Mouse (Mus musculus) left cerebral cortex, postnatal 10 days (tissue): ENCODE data around the gene Kcnj14. TPM values are rescaled to one million over a fixed set of nuclear protein-coding genes. Genes with fewer than 3 reads are reported as not detected.
A peak's percentile ranks its signal among the peaks of the same experiment; 100 is the strongest.

Experiments
- DNase-seq, 2 experiments: peaks; one replicate each; pipeline ENCODE4 v3.0.0; 2021 to 2022; ENCODE audit warnings: low spot score in 2 of 2, mixed read lengths in 1 of 2; ENCODE audit errors: extremely low spot score in 1 of 2
- intact Hi-C: fragments of 180-260 bp; cut with DNase I; formaldehyde crosslinking; loops from one replicate; pipeline ENCODE4 v1.15.1; 2025
- total RNA-seq, 2 experiments: library from RNA; stranded (reverse); gene quantifications; 2 replicates each; pipeline ENCODE4 v1.2.3; 2021

The Kcnj14 gene
- total RNA-seq, 2 experiments from 2014 or later, result 1.6 to 1.8 TPM

DNA sequence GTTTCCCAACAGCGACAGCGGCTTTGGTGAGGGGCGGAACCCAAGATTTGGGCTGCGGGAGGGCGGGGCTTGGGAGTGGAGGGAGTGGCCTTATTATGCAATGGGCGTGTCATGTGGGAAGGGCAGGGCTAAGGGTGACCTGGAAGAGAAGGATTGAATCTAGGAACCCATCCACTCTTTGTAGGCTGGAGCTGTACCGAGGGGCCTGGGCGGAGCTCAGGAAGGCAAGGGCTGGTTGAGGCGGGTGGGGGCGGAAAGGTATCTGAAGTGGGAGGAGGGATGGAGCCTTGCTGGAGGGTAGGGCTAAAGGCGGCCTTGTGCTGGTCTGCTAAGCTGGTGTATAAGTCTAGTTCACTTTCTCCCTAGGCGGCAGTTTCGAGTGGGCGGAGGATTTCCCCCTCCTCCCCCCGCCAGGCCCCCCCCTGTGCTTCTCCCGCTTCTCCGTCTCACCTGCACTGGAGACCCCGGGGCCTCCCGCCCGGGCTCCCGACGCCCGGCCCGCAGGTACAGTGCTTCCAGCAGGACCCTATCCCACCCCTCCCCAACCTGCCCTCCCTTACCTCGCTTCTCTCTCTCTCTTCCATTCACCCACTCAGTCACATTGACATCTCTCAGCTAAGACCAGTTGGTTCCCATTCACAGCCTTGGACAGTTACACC, 23.9 kb downstream of the Kcnj14 start:
- DNase-seq, result no peak
- intact Hi-C loops, result loop anchor here (2.0 kb wide), 1 partner anchor 62 kb away; no protein-coding TSS in a partner anchor

GRCm38 (mm10) chr7:45800001-45800400, 24.6 kb downstream of the Kcnj14 start:
- intact Hi-C loops, result loop anchor here (2.0 kb wide), 1 partner anchor 61 kb away; no protein-coding TSS in a partner anchor
- no peak for DNase-seq

GRCm38 (mm10) chr7:45798931-45799330, 25.7 kb downstream of the Kcnj14 start:
- intact Hi-C loops, result no loop called here
- no peak for DNase-seq

- peak in 1 of 2 experiments; percentile 52 for DNase-seq
- intact Hi-C loops, result no loop called here
These were observed 26.1 kb downstream of the Kcnj14 start for GRCm38 (mm10) chr7:45798511-45798836.

GRCm38 (mm10) chr7:45797661-45798510, 26.7 kb downstream of the Kcnj14 start:
- intact Hi-C loops, result no loop called here
- peak in 1 of 2 experiments; percentile 42 for DNase-seq

GRCm38 (mm10) chr7:45796950-45797349, 27.6 kb downstream of the Kcnj14 start:
- intact Hi-C loops, result no loop called here
- DNase-seq, result no peak

DNA sequence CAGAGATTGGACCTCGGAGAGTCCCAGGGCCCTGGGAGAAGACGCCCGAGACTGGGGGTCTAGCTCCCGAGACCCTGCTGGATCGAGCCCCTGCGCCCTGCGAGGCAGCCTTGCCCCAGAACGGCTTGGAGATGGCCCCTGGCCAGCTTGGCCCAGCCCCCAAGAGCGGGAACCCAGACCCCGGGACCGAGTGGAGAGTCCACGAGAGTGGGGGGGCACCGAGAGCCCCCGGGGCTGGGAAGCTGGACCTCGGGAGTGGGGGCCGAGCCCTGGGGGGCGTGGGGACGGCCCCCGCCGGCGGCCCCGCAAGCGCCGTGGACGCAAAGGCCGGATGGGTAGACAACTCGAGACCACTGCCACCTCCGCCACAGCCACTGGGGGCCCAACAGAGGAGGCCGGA, 29.6 kb downstream of the Kcnj14 start:
- no peak for DNase-seq
- intact Hi-C loops, result no loop called here

DNA sequence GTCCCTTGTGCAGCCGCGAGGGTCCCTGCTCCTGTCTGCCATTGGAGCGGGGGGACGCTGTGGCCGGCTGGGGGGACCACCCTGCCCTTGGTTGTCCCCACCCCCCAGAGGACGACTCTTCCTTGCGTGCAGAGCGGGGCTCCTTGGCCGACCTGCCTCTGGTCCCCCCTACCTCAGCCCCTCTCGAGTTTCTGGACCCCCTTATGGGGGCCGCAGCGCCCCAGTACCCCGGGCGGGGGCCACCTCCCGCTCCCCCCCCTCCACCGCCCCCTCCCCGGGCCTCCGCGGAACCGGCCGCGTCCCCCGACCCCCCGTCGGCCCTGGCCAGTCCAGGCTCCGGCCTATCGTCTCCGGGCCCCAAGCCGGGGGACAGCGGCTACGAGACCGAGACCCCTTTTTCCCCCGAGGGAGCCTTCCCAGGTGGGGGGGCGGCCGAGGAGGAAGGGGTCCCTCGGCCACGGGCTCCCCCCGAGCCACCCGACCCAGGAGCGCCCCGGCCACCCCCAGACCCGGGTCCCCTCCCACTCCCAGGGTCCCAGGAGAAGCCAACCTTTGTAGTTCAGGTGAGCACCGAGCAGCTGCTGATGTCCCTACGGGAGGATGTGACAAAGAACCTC, 30.5 kb downstream of the Kcnj14 start:
- no peak for DNase-seq
- intact Hi-C loops, result no loop called here

GRCm38 (mm10) chr7:45793240-45793639, 31.3 kb downstream of the Kcnj14 start:
- no peak for DNase-seq
- intact Hi-C loops, result no loop called here

- no peak for DNase-seq
- intact Hi-C loops, result no loop called here
These were observed 32.7 kb downstream of the Kcnj14 start for GRCm38 (mm10) chr7:45791756-45792490.

DNA sequence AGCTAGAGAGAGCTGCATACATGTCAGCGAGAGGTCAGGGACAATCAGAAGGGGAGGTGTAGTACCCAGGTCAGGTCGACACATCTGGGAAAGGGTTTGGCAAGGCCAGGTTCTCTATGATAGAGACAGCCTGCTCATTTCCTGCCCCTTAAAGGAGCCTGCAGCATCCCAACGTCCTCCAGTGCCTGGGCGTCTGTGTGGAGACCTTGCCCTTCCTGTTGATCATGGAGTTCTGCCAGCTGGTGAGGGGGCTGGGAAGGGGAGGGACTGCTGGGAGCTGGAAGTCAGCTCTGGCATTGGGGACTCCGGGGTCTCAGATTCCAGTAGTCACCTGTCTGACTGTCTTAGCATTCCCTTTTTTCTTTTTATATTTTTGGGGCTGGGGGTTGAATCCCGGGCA, 33.9 kb downstream of the Kcnj14 start:
- no peak for DNase-seq
- intact Hi-C loops, result no loop called here

DNA sequence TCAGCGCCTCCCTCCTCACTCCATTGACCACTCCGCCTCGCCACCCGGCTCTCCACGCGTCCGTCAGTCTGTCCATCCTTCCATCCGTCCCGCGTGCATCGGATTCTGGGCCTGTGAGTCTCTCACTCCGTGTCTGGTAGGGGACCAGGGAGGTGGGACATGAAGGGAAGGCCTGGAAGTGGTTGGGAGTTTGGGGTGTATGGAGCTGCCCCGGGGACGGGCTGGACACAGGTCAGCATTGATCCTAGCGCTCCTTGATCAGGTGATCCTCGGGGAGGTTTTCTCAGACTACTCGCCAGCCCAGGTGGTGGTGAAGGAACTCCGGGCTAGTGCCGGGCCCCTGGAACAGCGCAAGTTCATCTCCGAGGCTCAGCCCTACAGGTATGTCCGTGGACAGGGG, 36.9 kb downstream of the Kcnj14 start:
- intact Hi-C loops, result no loop called here
- no peak for DNase-seq

DNA sequence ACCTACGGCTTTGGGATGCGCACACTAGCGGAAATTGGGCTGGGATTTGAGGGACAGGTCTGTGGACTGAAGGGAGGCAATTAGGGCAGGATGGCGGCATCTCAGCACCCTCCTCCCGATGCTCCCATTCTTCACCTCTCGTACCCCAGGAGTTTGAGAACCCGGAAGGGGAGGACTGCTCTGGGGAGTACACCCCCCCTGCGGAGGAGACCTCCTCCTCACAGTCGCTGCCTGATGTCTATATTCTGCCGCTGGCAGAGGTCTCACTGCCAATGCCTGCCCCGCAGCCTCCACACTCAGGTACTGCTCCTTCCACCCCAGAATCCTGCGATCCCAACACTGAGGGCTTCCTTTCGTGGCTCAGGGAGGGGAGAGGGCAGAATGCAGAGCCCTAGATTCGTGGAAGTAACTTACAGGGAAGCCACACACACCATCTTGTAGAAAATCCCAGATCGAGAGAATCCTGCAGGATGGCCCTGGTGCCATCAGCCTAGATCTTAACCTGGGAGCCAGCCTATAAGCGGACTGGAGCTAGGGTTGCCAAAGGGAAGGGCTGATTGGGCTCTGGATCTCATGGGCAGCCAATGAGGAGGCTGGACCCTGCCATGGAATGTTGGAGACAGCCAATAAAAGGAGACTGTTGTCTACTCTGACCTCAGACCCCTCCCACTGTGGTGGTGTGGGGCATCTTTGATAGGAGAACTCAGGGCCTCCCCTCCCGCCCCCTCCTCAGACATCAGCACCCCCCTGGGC, 37.7 kb downstream of the Kcnj14 start:
- intact Hi-C loops, result no loop called here
- DNase-seq, result peak in 1 of 2 experiments; percentile 60

- DNase-seq, result peak in 1 of 2 experiments; percentile 65
- intact Hi-C loops, result no loop called here
These were observed 38.4 kb downstream of the Kcnj14 start for GRCm38 (mm10) chr7:45786136-45786578.

- intact Hi-C loops, result no loop called here
- DNase-seq, result peak in 1 of 2 experiments; percentile 78
These were observed 39.0 kb downstream of the Kcnj14 start for GRCm38 (mm10) chr7:45785388-45786135.

DNA sequence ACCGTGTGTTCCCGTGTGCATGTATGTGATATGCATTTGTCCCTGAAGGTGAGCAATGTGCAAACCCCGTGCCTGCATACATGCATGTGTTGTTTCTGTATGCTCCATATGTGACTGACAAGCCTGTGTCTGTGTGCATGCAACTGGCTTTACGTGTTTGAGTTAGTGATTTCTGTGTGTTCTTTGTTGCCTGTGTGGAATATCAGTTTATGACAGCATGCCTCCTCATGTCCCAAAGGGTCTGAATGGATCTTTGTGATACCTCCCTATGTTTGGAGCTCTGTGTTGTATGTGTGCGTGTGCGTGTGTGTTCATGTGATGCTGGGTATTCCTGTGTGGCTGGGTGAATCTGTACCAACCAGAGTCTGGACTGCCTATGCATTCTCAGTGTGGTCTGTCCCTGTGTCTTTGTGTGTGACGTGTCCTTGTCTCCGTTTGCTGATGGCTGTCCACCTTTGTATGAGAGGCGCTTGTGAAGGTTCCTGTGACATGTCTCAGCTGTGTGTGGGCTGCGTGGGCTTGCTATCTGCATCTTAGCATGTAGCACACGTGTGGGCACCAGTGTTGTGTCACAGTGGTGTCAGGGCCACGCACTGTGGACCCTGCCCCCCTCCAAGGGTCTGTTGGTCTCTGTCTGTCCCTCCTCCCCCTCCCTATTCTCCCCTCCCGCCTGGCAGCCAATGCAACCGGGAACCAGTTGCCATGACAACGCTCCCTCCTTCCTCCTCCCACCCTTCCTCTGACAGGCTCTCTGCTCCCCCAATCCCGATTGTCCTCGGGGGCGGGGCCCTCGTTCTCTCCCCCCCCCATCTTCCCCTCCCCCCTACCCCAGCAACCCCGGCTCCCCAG, 39.8 kb downstream of the Kcnj14 start, which contains the start of gene Sult2b1:
Gene Sult2b1 (minus strand): TSS at position 146 of the 849 bp plus-strand sequence.
- intact Hi-C loops, result loop anchor here (5.0 kb wide), 1 partner anchor 42 kb away; no protein-coding TSS in a partner anchor
- DNase-seq, result peak; percentile 94 to 95
